Mouse (Mus musculus): ENCODE measurements around the gene Kif19a. TPM values are rescaled to one million over a fixed set of nuclear protein-coding genes. Genes with fewer than 3 reads are reported as not detected.

The Kif19a gene
- polyA plus RNA-seq, 1 experiment from 2014 or later, result 0.58 TPM

DNA sequence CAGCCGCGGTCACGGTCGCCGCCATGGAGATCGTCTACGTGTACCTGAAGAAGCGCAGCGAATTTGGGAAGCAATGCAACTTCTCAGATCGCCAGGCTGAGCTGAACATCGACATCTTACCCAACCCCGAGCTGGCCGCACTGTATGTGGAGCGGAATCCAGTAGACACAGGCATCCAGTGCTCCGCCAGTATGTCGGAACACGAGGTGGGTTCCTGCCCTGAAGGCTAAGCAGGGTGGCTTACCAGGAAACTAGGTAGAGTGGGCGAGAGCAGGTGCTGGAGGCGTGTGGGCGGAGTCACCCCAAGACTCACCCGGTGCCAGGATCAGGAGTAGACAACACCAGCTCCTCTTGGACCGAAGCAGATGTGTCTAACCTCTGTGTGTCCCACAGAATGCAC, 32.3 kb upstream of the Kif19a start:
- Histone ChIP-seq H3K27me3 (replicated peaks) (no peaks in the 10 kb centered on the region), H3K4me3 (replicated peaks) (no peak overlapping the region), H3K4me1 (0 out of 2 replicates have a peak, but pooled peaks cover 5% of the 10 kb centered on the region), H3K36me3 (no peaks in the 10 kb centered on the region), H3K4me2 (no peak overlapping the region), H3K9me3 (no peaks in the 10 kb centered on the region), H3K9ac (no peak overlapping the region), H3K27ac (no peak overlapping the region)
- ATAC-seq (ENCODE audit: insufficient read depth, low FRiP score, low read depth), result no peak
- 70% methylated on average over 22 of the region's 22 CpGs for WGBS

DNA sequence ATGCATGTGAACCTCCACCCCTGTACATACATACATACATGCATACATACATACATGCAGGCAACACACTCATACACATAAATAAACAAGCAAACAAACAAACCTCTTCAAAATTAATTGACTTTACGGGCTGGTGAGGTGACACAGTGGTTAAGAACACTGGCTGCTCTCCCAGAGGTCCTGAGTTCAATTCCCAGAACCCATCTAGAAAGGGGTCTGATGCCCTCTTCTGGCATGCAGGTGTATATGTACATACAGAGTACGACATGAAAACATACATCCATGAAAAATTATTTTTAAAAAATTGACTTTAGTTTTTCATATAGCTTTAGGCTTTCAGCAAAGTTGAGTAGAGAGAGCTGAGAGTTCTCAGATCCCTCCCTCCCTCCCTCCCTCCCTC, 29.1 kb upstream of the Kif19a start:
- H3K36me3 ChIP-seq, result no peaks in the 10 kb centered on the region
- no peaks in the 10 kb centered on the region for H3K4me1 ChIP-seq
- H3K9me3 ChIP-seq, result no peaks in the 10 kb centered on the region
- no peaks in the 10 kb centered on the region for H3K27me3 ChIP-seq (replicated peaks)
- WGBS, result 72% methylated on average over 2 of the region's 2 CpGs
- H3K27ac ChIP-seq, result no peak overlapping the region
- H3K4me3 ChIP-seq (replicated peaks), result no peak overlapping the region
- ATAC-seq (ENCODE audit: insufficient read depth, low FRiP score, low read depth), result no peak
- H3K4me2 ChIP-seq, result no peak overlapping the region
- H3K9ac ChIP-seq, result no peak overlapping the region

DNA sequence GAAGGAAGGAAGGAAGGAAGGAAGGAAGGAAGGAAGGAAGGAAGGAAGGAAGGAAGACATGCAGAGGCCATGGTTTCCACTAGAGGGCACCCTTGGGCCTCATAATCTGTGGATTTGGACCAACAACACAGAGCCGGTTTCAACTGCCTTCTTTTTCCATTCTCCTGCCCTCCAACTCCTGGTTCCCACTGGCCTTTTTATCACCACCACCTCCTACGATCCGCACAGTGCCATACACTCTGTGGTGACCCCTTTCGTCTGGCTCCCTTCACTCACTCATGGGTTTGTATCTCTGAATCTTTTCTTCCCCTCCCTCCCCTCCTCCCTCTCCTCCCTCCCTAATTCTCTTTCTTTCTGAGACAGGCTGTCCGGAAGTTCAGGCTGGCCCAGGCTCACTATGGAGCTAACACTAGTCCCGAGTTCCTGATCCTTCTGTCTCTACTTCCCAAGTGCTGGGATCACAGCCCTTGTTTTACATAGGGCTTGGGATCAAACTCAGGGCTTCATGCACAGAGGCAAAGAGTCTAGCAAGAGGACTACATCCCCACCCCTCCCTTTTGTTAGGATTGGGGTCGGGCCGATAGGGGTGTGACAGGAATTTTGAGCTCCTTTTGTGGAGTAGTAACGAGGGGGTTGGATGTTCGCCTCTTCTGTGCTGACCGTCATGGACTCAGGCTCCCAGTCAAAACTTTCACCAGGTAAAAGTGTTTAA, 28.1 kb upstream of the Kif19a start:
- no peak overlapping the region for H3K4me3 ChIP-seq (replicated peaks)

DNA sequence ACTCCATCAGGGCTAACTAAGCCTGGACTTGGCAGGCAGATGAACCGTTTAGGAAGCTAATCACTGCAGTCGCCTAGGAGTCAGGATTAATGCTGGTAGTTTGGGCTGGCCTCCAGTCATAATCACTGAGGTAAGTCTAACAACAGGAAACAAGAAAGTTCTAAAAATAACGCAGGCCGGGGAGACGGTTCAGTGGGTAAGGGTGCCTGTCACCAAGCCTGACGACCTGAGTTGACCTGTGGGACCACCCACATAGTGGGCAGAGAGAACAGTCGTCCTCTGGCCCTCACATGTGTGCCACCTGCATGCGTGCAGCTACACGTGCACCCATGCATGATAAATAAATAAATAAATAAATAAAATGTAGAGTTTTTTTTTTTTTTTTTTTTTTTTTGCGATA, 24.6 kb upstream of the Kif19a start:
- Histone ChIP-seq H3K27ac (no peak overlapping the region), H3K4me3 (replicated peaks) (no peak overlapping the region), H3K36me3 (no peaks in the 10 kb centered on the region), H3K9me3 (no peaks in the 10 kb centered on the region), H3K4me2 (no peak overlapping the region), H3K4me1 (0 out of 2 replicates have a peak, but pooled peaks cover 2% of the 10 kb centered on the region), H3K9ac (no peak overlapping the region), H3K27me3 (replicated peaks) (no peaks in the 10 kb centered on the region)
- no peak for ATAC-seq (ENCODE audit: insufficient read depth, low FRiP score, low read depth)
- 47% methylated on average over 10 of the region's 10 CpGs for WGBS

More for the DNA sequence above, 28.1 kb upstream of the Kif19a start:
- no peaks in the 10 kb centered on the region for H3K36me3 ChIP-seq
- no peaks in the 10 kb centered on the region for H3K4me1 ChIP-seq
- WGBS, result 33% methylated on average over 11 of the region's 11 CpGs
- no peak overlapping the region for H3K27ac ChIP-seq
- H3K9me3 ChIP-seq, result no peaks in the 10 kb centered on the region
- no peak overlapping the region for H3K4me2 ChIP-seq
- H3K27me3 ChIP-seq (replicated peaks), result no peaks in the 10 kb centered on the region
- H3K9ac ChIP-seq, result no peak overlapping the region
- no peak for ATAC-seq (ENCODE audit: insufficient read depth, low FRiP score, low read depth)

DNA sequence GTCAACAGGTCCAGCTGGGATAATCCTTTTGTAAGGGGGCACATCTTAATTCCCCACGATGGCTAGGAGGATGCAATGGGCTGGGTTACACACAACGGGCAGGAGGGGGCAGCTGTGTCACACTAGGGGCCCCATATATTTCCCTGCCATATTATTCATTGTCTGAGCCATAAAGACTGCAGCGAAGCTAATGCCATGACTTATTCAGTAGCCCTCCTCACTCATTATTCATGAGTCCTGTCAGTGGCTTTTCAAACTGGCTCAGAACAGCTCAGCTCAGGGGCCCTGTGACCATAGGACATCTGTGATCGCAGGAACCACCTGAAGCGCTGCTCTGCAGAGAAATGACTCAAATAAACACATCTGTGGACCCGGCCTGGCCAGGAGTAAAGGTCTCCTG, 23.7 kb upstream of the Kif19a start:
- WGBS, result 37% methylated on average over 6 of the region's 6 CpGs
- Histone ChIP-seq H3K4me3 (replicated peaks) (no peak overlapping the region), H3K27ac (no peak overlapping the region), H3K4me1 (0 out of 2 replicates have a peak, but pooled peaks cover 2% of the 10 kb centered on the region), H3K4me2 (no peak overlapping the region), H3K27me3 (replicated peaks) (no peaks in the 10 kb centered on the region), H3K9ac (no peak overlapping the region), H3K9me3 (no peaks in the 10 kb centered on the region), H3K36me3 (no peaks in the 10 kb centered on the region)
- ATAC-seq (ENCODE audit: insufficient read depth, low FRiP score, low read depth), result no peak

- Histone ChIP-seq H3K9ac (no peak overlapping the region), H3K4me1 (0 out of 2 replicates have a peak, but pooled peaks cover 2% of the 10 kb centered on the region), H3K36me3 (no peaks in the 10 kb centered on the region), H3K4me2 (peak overlapping the region; percentile 40), H3K27ac (no peak overlapping the region), H3K9me3 (no peaks in the 10 kb centered on the region), H3K4me3 (replicated peaks) (no peak overlapping the region), H3K27me3 (replicated peaks) (no peaks in the 10 kb centered on the region)
- 2% methylated on average over 12 of the region's 12 CpGs for WGBS
- ATAC-seq (ENCODE audit: insufficient read depth, low FRiP score, low read depth), result peak; percentile 51; the same call in 1 of the 2 replicates
Measured at GRCm38 (mm10) chr11:114745134-114745533, 20.1 kb upstream of the Kif19a start.

DNA sequence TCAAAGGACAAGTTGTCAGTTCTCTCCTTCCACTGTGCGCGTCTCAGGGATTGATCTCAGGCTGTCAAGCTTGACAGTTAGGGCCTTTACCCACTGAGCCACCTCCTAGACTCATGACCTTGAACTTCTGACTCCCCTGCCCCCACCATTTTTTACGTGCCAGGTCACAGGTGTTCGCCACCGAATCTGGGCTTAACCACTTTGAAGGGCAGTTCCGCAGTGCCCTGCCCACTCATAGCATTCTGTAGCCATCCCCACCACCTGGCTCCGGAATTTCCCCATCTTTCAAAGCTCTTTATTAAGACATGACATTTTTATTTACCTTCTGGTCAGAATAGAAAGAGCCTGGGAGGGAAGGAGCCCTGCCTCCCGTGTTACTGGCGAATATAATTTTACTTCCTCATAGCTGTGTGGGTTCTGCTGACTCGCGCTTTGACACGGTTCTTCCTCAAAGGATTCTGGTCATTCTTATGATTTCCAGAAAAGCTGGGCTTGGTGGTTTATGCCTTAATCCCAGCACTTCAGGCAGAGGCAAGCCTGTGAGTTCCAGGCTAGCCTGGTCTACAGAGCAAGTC, 17.5 kb upstream of the Kif19a start:
- H3K9ac ChIP-seq, result no peak overlapping the region
- no peak overlapping the region for H3K4me3 ChIP-seq (replicated peaks)
- no peaks in the 10 kb centered on the region for H3K27me3 ChIP-seq (replicated peaks)
- H3K27ac ChIP-seq, result peak overlapping the region; percentile 49
- H3K4me1 ChIP-seq, result 0 out of 2 replicates have a peak, but pooled peaks cover 2% of the 10 kb centered on the region
- 46% methylated on average over 12 of the region's 12 CpGs for WGBS
- no peaks in the 10 kb centered on the region for H3K9me3 ChIP-seq
- no peaks in the 10 kb centered on the region for H3K36me3 ChIP-seq
- no peak overlapping the region for H3K4me2 ChIP-seq
- ATAC-seq (ENCODE audit: insufficient read depth, low FRiP score, low read depth), result peak; percentile 45; the same call in 1 of the 2 replicates

DNA sequence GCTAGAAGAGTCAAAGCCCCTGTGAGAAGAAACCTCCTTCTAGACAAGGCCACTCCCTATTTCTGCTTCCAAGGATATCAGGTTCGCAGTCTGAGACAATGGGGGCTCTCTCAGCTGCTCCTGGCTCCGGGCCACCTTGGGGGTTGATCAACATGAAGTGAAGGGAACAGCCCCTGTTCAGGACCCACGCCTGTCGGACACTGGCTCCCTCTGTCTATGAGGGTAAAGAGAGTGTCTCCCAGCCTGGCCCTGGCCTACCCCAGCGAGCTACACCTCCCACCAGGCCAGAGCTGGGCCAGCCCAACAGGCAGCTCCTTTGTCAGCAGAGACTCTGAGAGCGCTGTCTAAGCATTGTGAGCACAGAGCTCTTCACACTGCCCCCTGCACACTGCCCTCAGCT, 4.7 kb downstream of the Kif19a start:
- WGBS, result 57% methylated on average over 6 of the region's 6 CpGs
- ATAC-seq (ENCODE audit: insufficient read depth, low FRiP score, low read depth), result no peak
- Histone ChIP-seq H3K4me3 (replicated peaks) (no peak overlapping the region), H3K27me3 (replicated peaks) (peaks cover 15% of the 10 kb centered on the region), H3K4me2 (no peak overlapping the region), H3K27ac (no peak overlapping the region), H3K9me3 (no peaks in the 10 kb centered on the region), H3K36me3 (no peaks in the 10 kb centered on the region), H3K9ac (no peak overlapping the region), H3K4me1 (0 out of 2 replicates have a peak, but pooled peaks cover 4% of the 10 kb centered on the region)

GRCm38 (mm10) chr11:114771896-114772295, 6.7 kb downstream of the Kif19a start:
- Histone ChIP-seq H3K4me3 (replicated peaks) (no peak overlapping the region), H3K27ac (no peak overlapping the region), H3K4me2 (no peak overlapping the region), H3K9ac (no peak overlapping the region), H3K9me3 (no peaks in the 10 kb centered on the region), H3K36me3 (no peaks in the 10 kb centered on the region), H3K4me1 (no peaks in the 10 kb centered on the region), H3K27me3 (replicated peaks) (peaks cover 3% of the 10 kb centered on the region; the same call in 1 of the 2 replicates)
- ATAC-seq (ENCODE audit: insufficient read depth, low FRiP score, low read depth), result no peak
- 50% methylated on average over 2 of the region's 2 CpGs for WGBS

- ATAC-seq (ENCODE audit: insufficient read depth, low FRiP score, low read depth), result no peak
- peaks cover 8% of the 10 kb centered on the region for H3K27me3 ChIP-seq (replicated peaks)
- no peak overlapping the region for H3K9ac ChIP-seq
- H3K4me2 ChIP-seq, result no peak overlapping the region
- H3K36me3 ChIP-seq, result no peaks in the 10 kb centered on the region
- WGBS, result 39% methylated on average over 9 of the region's 9 CpGs
- no peak overlapping the region for H3K4me3 ChIP-seq (replicated peaks)
- H3K9me3 ChIP-seq, result no peaks in the 10 kb centered on the region
- no peaks in the 10 kb centered on the region for H3K4me1 ChIP-seq
- no peak overlapping the region for H3K27ac ChIP-seq
Measured at GRCm38 (mm10) chr11:114780076-114780475, 14.9 kb downstream of the Kif19a start.

- Histone ChIP-seq H3K4me2 (peak overlapping the region; percentile 52), H3K27ac (no peak overlapping the region), H3K9ac (no peak overlapping the region), H3K4me3 (replicated peaks) (no peak overlapping the region), H3K4me1 (peaks cover 11% of the 10 kb centered on the region), H3K27me3 (replicated peaks) (peaks cover 51% of the 10 kb centered on the region), H3K9me3 (no peaks in the 10 kb centered on the region), H3K36me3 (no peaks in the 10 kb centered on the region)
- 44% methylated on average over 10 of the region's 10 CpGs for WGBS
- no peak for ATAC-seq (ENCODE audit: insufficient read depth, low FRiP score, low read depth)
Measured at GRCm38 (mm10) chr11:114785892-114786291, 20.7 kb downstream of the Kif19a start.

DNA sequence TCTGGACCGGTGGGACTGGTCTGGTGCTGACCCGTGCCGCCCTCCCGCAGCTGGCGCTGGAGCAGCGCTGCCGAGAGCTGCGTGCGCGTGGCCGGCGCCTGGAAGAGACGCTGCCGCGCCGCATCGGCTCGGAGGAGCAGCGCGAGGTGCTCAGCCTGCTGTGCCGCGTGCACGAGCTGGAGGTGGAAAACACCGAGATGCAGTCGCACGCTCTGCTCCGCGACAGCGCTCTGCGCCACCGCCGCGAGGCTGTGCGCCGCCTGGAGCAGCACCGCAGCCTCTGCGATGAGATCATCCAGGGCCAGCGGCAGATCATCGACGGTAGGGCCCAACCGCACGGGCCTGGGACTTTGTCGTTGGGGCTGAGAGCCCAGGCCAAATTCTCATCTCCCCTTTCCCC, 21.1 kb downstream of the Kif19a start:
- WGBS, result 3% methylated on average over 43 of the region's 43 CpGs
- ATAC-seq (ENCODE audit: insufficient read depth, low FRiP score, low read depth), result no peak
- peaks cover 13% of the 10 kb centered on the region for H3K4me1 ChIP-seq
- H3K4me3 ChIP-seq (replicated peaks), result peak overlapping the region; percentile 26
- peaks cover 56% of the 10 kb centered on the region for H3K27me3 ChIP-seq (replicated peaks)
- peak overlapping the region; percentile 52 for H3K4me2 ChIP-seq
- no peaks in the 10 kb centered on the region for H3K36me3 ChIP-seq
- no peak overlapping the region for H3K27ac ChIP-seq
- no peak overlapping the region for H3K9ac ChIP-seq
- no peaks in the 10 kb centered on the region for H3K9me3 ChIP-seq

All from stomach, embryonic 15.5 days (tissue).